Mouse (Mus musculus) ES-E14 (cell line): Measurements from ENCODE around the gene Gm29427.

Experiments
- CHD2 ChIP-seq: IDR thresholded peaks from 2 replicates; pipeline ENCODE4 v1.6.1; 2014; ENCODE audit warnings: mild to moderate bottlenecking, low read depth, low read length, inconsistent platforms
- HCFC1 ChIP-seq: IDR thresholded peaks from 2 replicates; pipeline ENCODE4 v1.6.1; 2012; ENCODE audit warnings: low read length, inconsistent platforms, borderline replicate concordance; ENCODE audit not compliant: insufficient read depth
- MAFK ChIP-seq: IDR thresholded peaks from 2 replicates; pipeline ENCODE4 v1.6.1; 2014; ENCODE audit warnings: mild to moderate bottlenecking, low read depth, low read length, inconsistent platforms; ENCODE audit not compliant: insufficient read depth

- no peak for TF ChIP-seq CHD2
- no peak for TF ChIP-seq MAFK
- TF ChIP-seq HCFC1 = no peak
These were observed 22.3 kb upstream of the Gm29427 start for GRCm38 (mm10) chr1:130737916-130738315.
